In genomic region chr5:117138295-117138988, GRCm38 (mm10) we compare ENCODE assay signal across 9 mouse cellular contexts. TPM values are rescaled to one million over a fixed set of nuclear protein-coding genes. Genes with fewer than 3 reads are reported as not detected.
A peak's percentile ranks its signal among the peaks of the same experiment; 100 is the strongest.
DNase-seq lines count a peak whose midpoint lies in the region; ATAC-seq lines count a peak whose summit lies in the region.
"Had no signal": no experiment of that assay in that cellular context is flagged by ENCODE, and none has a peak within 500 bp of the region (broad histone marks: within the 10 kb centered on the region; RNA-seq: fewer than 3 reads in every experiment).

No protein-coding gene starts in this region.

- peaks cover 100% of the 10 kb centered on the region for H3K79me2 ChIP-seq in macrophage (ENCODE audit: inconsistent target)

- peaks cover 11% of the 10 kb centered on the region; the same call in 1 of the 2 replicates for H3K4me1 ChIP-seq in midbrain, embryonic 15.5 days

- ATAC-seq in midbrain, embryonic 15.5 days (replicated peaks) = no peak

- no peaks in the 10 kb centered on the region for H3K27me3 ChIP-seq in midbrain, embryonic 15.5 days (replicated peaks)

- no peak overlapping the region for H3K4me3 ChIP-seq in macrophage (ENCODE audit: inconsistent target)
- no peak overlapping the region for H3K4me3 ChIP-seq in midbrain, embryonic 15.5 days

- 7% methylated on average over 11 of the region's 11 CpGs for WGBS in macrophage (ENCODE audit: missing documents)
- WGBS in midbrain, embryonic 15.5 days = 82% methylated on average over 11 of the region's 11 CpGs

- H3K27ac ChIP-seq in macrophage = peak overlapping the region; percentile 73
- no peak overlapping the region for H3K27ac ChIP-seq in midbrain, embryonic 15.5 days
- H3K27ac ChIP-seq: kidney, postnatal 0 days had no signal

- H3K36me3 ChIP-seq in macrophage (ENCODE audit: inconsistent target) = peaks cover 8% of the 10 kb centered on the region; the same call in 1 of the 2 replicates
- H3K36me3 ChIP-seq in midbrain, embryonic 15.5 days (replicated peaks) = no peaks in the 10 kb centered on the region

- H3K4me2 ChIP-seq in midbrain, embryonic 15.5 days = no peak overlapping the region

- H3K9ac ChIP-seq in midbrain, embryonic 15.5 days = no peak overlapping the region

- peak; percentile 75 for DNase-seq in 416B (ENCODE audit: low read depth)
- DNase-seq in c-Kit-positive CD71-positive TER-119-positive erythroid progenitor cells, embryonic 14.5 days (ENCODE audit: low spot score) = peak; percentile 80
- peak; percentile 63 for DNase-seq in heart, postnatal 4 days
- DNase-seq in cerebellum, adult 11-12 months = no peak
- no peak for DNase-seq in right cerebral cortex, postnatal 14 days
- no peak for DNase-seq in retina, embryonic 14.5 days (ENCODE audit: low spot score)

- no peaks in the 10 kb centered on the region for H3K9me3 ChIP-seq in midbrain, embryonic 15.5 days

RNA-seq across cellular contexts. Expression of gene Taok3, which starts 18.5 kb away (rescaled TPM):
- total RNA-seq in heart, postnatal 4 days (2021) = 10 to 100 TPM in 1 of 2 experiments, 1 to 10 TPM in 1; 8.6 to 10.5 TPM
- 100 to 1,000 TPM in 24 of 26 experiments, 10 to 100 TPM in 2; 88.3 to 515 (median 403) TPM for total RNA-seq in macrophage (2018; cell fraction: chromatin; rRNA removed)
- 100 to 1,000 TPM in 23 of 26 experiments, 10 to 100 TPM in 3; 69.6 to 129 (median 112) TPM for total RNA-seq in macrophage (2018; cell fraction: cytosol; rRNA removed)
- total RNA-seq in macrophage (2018; cell fraction: nucleus; rRNA removed) = 100 to 1,000 TPM in 24 of 26 experiments, 10 to 100 TPM in 2; 72.7 to 300 (median 200) TPM
- 77.8 to 173 TPM (median 90.5 TPM) in 3 replicates for polyA plus RNA-seq in macrophage (2018)
- 58.8 and 59.2 TPM in 2 replicates for polyA plus RNA-seq in midbrain, embryonic 15.5 days (2015; fragmentation: Nextera tagmentation; extraction: Ambion mirVana)

RNA-seq across cellular contexts. Expression of gene Suds3, which starts 22.5 kb away (rescaled TPM):
- total RNA-seq in heart, postnatal 4 days (2021) = 10 to 100 TPM; 68.6 to 80.3 TPM
- total RNA-seq in macrophage (2018; cell fraction: chromatin; rRNA removed) = 100 to 1,000 TPM in 1 of 26 experiments, 10 to 100 TPM in 25; 16.4 to 115 (median 53.8) TPM
- total RNA-seq in macrophage (2018; cell fraction: cytosol; rRNA removed) = 10 to 100 TPM; 33.5 to 56.0 (median 44.2) TPM
- 10 to 100 TPM; 19.6 to 83.1 (median 39.0) TPM for total RNA-seq in macrophage (2018; cell fraction: nucleus; rRNA removed)
- polyA plus RNA-seq in macrophage (2018) = 50.8 to 76.9 TPM (median 59.2 TPM) in 3 replicates
- polyA plus RNA-seq in midbrain, embryonic 15.5 days (2015; fragmentation: Nextera tagmentation; extraction: Ambion mirVana) = 87.3 and 87.4 TPM in 2 replicates

Comparison
In these comparisons a context has a peak if more than half of its experiments do, and no peak if none do; other contexts are left out.
1. DNase-seq: peak in 416B (single experiment), c-Kit-positive CD71-positive TER-119-positive erythroid progenitor cells, embryonic 14.5 days (single experiment) and heart, postnatal 4 days (single experiment); none in cerebellum, adult 11-12 months (single experiment), right cerebral cortex, postnatal 14 days (single experiment) and retina, embryonic 14.5 days (single experiment).